Mouse (Mus musculus) neural tube, embryonic 14.5 days (tissue): ENCODE measurements around the gene Ddx58. TPM values are rescaled to one million over a fixed set of nuclear protein-coding genes. Genes with fewer than 3 reads are reported as not detected.

ENCODE experiments used
- ATAC-seq: fragments of 200-750 bp; cut with Nextera tagmentation; 2 replicates; pipeline ENCODE4 v1.8.0; 2017; ENCODE audit warnings: low read depth, mild to moderate bottlenecking, moderate TSS enrichment, moderate library complexity
- H3K27ac ChIP-seq: fragments of 300-500 bp; sonication (generic); 2 replicates; pipeline ENCODE4 v1.5.1; 2014; ENCODE audit warnings: low read depth, mild to moderate bottlenecking, control low read depth, low read length, moderate library complexity, mixed read lengths
- H3K27me3 ChIP-seq: fragments of 300-500 bp; sonication (generic); 2 replicates; pipeline ENCODE4 v1.6.1; 2014; ENCODE audit warnings: low read length; ENCODE audit not compliant: control insufficient read depth, insufficient read depth
- H3K36me3 ChIP-seq: fragments of 300-500 bp; sonication (generic); 2 replicates; pipeline ENCODE4 v1.6.1; 2014; ENCODE audit warnings: low read length, mixed read lengths; ENCODE audit not compliant: control insufficient read depth, insufficient read depth
- H3K4me1 ChIP-seq: fragments of 300-500 bp; sonication (generic); 2 replicates; pipeline ENCODE4 v1.6.1; 2014; ENCODE audit warnings: low read length; ENCODE audit not compliant: control insufficient read depth, insufficient read depth
- H3K4me2 ChIP-seq: fragments of 300-500 bp; sonication (generic); 2 replicates; pipeline ENCODE4 v1.6.1; 2014; ENCODE audit warnings: mild to moderate bottlenecking, low read depth, low read length, control low read depth
- H3K4me3 ChIP-seq: fragments of 300-500 bp; sonication (generic); 2 replicates; pipeline ENCODE4 v1.5.1; 2014; ENCODE audit warnings: low read depth, low read length, control low read depth, mixed read lengths
- H3K9ac ChIP-seq: fragments of 300-500 bp; sonication (generic); replicated peaks from 2 replicates; pipeline ENCODE4 v1.6.1; 2014; ENCODE audit warnings: low read depth, mild to moderate bottlenecking, control low read depth, low read length, mixed read lengths
- H3K9me3 ChIP-seq: fragments of 300-500 bp; sonication (generic); 2 replicates; pipeline ENCODE4 v1.6.1; 2016; ENCODE audit warnings: low read length; ENCODE audit not compliant: control insufficient read depth
- WGBS: fragments of 180-500 bp; shearing (Covaris S2); extraction: QIAGEN DNeasy Blood & Tissue Kit; methylation state at CpG from one replicate; pipeline ENCODE4 v1.1.7; 2014; 5-methylcytosine and 5-hydroxymethylcytosine counted together
- polyA plus RNA-seq: library from polyadenylated mRNA; unstranded; fragments of >200 nt; fragmentation: Nextera tagmentation; extraction: Ambion mirVana; gene quantifications from 2 replicates; pipeline ENCODE4 v1.2.1, GENCODE M21; 2014

The Ddx58 gene
- polyA plus RNA-seq, 1 experiment from 2014 or later, result 3.3 TPM

DNA sequence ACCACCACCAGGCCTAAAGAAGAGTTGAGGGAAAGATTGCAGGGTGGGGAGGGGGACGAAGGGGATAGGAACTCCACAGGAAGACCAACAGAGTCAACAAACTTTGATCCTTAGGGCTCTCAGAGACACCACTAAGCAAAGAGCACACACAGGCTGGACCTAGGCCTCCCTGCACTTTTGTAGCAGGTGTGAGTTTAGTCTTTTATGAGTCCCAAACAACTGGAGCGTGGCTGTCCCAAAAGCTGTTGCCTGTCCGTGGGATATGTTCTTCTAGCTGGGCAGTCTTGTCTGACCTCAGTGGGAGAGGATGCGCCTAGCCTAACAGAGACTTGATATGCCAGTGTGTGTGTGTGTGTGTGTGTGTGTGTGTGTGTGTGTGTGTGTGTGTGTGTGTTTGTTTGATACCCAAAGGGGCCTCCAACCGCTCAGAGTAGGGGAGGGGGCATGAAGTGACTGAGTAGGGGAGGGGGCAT is 680 bp upstream of the Ddx58 start:
- Histone ChIP-seq H3K27ac (no peak overlapping the region), H3K36me3 (no peaks in the 10 kb centered on the region), H3K4me2 (peak overlapping the region; percentile 63), H3K4me1 (peaks cover 8% of the 10 kb centered on the region; the same call in 1 of the 2 replicates), H3K4me3 (no peak overlapping the region; the same call in 1 of the 2 replicates), H3K9ac (no peak overlapping the region), H3K27me3 (no peaks in the 10 kb centered on the region), H3K9me3 (no peaks in the 10 kb centered on the region)
- ATAC-seq, result peak; percentile 54; the same call in 1 of the 2 replicates
- 34% methylated on average over 5 of the region's 5 CpGs for WGBS

DNA sequence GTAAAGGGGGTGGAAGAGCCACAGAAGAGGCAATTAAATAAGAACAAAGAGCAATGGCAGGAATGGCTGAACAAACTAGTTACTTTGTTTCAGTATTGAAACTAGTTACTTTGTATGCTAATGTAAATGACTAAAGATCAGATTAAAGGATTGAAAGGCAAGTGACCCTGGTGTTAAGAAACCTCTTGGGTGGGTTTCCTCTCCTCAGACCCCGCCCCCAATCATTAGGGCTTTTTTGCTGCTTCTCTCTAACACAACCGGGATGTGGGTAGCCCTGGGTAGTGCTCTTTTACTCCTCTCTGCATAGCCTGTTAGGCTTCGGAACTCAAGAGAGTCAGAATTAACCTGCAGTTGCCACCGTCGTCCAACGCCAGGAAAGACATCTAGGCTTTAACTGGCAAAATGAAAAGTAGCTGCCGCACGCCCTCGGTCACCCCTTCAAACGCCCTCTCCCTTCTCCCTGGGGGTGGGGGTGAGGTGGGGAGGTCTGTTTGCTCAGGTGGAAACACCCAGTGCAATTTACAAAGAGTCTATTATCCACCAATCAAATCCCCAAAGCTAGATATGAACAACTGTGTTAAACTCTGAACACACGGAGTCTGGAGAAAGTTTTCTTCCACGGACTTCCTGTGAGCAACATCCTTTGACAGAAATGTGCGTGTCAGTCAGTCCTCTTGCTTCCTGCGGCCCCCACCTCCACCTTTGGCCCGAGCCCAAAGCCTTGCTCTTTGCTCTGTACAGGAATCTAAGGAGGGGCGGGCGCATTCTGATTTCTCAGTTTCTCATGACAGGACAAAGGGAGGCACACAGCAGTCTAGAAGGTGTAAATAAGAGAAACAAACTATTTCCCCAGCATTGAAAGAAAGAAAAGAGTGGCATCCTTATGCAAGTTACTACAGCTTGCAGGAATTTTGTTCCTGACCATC is 882 bp downstream of the Ddx58 start:
- ATAC-seq, result peak; percentile 44; the same call in 1 of the 2 replicates
- whole genome bisulfite sequencing, result 2% methylated on average over 17 of the region's 17 CpGs
- H3K27ac ChIP-seq, result no peak overlapping the region

DNA sequence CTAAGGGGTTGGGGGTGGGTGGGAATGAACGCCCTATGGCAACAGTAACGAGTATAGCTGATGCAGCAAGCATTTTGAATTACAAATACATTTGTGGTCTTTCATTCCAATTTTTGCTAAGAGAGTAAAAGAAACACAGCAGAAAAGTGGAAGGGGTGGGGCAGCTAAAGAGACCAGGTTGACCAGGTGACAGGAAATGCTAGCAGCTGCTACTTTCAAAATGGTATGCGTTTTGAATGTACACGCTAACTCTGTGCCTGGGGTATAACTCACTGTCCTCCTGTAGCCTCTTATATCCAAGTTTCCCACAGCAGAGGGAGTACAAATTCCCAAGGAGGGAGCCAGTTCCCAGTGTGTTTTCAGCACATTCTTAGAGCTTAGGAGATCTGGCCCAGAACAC is 2.8 kb downstream of the Ddx58 start:
- Histone ChIP-seq H3K4me2 (no peak overlapping the region), H3K27ac (no peak overlapping the region), H3K36me3 (no peaks in the 10 kb centered on the region), H3K4me1 (peaks cover 8% of the 10 kb centered on the region; the same call in 1 of the 2 replicates), H3K27me3 (no peaks in the 10 kb centered on the region), H3K4me3 (no peak overlapping the region), H3K9ac (no peak overlapping the region), H3K9me3 (no peaks in the 10 kb centered on the region)
- WGBS, result 90% methylated on average over 4 of the region's 4 CpGs
- no peak for ATAC-seq

More for the DNA sequence above, 882 bp downstream of the Ddx58 start:
- Histone ChIP-seq H3K36me3 (no peaks in the 10 kb centered on the region), H3K4me2 (peak overlapping the region; percentile 63), H3K27me3 (no peaks in the 10 kb centered on the region), H3K4me3 (peak overlapping the region; percentile 36), H3K9me3 (no peaks in the 10 kb centered on the region), H3K9ac (peak overlapping the region; percentile 45; the same call in 1 of the 2 replicates), H3K4me1 (peaks cover 8% of the 10 kb centered on the region; the same call in 1 of the 2 replicates)

DNA sequence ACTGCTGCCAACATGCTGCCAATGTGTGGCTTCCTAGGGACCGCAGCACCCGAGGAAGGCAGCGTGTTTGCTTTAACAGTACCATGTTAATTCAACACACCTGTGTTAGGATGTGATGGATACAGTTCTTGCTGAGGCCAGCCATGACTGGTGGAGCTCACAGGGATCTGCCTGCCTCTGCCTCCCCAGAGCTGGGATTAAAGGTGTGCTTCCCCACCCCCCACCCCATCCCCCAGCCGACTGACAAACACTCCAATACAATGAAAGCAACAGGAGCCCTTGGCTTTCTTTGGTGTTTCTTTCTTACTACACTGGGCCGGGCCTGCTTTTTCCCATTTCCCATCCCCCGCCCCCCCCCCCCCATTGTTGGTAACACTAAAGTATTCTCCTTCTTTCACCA is 5.4 kb downstream of the Ddx58 start:
- Histone ChIP-seq H3K9ac (no peak overlapping the region), H3K36me3 (no peaks in the 10 kb centered on the region)

DNA sequence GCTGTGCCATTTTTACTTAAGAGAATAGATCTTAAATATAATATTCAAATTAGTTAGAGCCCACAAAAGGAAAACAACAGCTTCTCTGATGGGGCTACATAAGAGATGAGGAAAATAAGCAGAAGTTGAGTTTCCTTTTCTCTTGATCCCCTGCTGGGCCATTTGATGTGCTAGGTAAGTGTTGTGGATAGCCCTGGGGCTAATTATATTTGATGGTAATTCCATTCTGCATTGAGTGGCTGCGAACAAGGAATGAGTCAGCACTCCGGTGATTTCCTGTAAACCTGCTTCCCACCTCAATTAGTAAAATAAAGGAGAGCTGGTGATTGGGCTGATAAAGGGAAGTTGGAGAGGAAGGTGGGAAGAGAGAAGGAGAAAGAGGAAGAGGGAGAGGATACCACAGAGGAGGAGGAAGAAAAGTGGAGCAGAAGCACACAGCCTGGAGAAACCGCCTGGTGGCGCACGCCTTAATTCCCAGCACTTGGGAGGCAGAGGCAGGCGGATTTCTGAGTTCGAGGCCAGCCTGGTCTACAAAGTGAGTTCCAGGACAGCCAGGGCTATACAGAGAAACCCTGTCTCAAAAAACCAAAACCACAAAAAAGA is 6.5 kb downstream of the Ddx58 start:
- 90% methylated on average over 7 of the region's 7 CpGs for WGBS
- Histone ChIP-seq H3K4me2 (no peak overlapping the region), H3K27ac (no peak overlapping the region), H3K27me3 (no peaks in the 10 kb centered on the region), H3K4me1 (no peaks in the 10 kb centered on the region), H3K9ac (no peak overlapping the region), H3K36me3 (no peaks in the 10 kb centered on the region), H3K9me3 (no peaks in the 10 kb centered on the region), H3K4me3 (no peak overlapping the region)
- ATAC-seq, result no peak

More for the DNA sequence above, 5.4 kb downstream of the Ddx58 start:
- H3K4me3 ChIP-seq, result no peak overlapping the region
- no peak overlapping the region for H3K27ac ChIP-seq
- WGBS, result 83% methylated on average over 6 of the region's 6 CpGs
- no peaks in the 10 kb centered on the region for H3K9me3 ChIP-seq
- H3K27me3 ChIP-seq, result no peaks in the 10 kb centered on the region
- ATAC-seq, result no peak
- no peak overlapping the region for H3K4me2 ChIP-seq
- H3K4me1 ChIP-seq, result peaks cover 8% of the 10 kb centered on the region; the same call in 1 of the 2 replicates

DNA sequence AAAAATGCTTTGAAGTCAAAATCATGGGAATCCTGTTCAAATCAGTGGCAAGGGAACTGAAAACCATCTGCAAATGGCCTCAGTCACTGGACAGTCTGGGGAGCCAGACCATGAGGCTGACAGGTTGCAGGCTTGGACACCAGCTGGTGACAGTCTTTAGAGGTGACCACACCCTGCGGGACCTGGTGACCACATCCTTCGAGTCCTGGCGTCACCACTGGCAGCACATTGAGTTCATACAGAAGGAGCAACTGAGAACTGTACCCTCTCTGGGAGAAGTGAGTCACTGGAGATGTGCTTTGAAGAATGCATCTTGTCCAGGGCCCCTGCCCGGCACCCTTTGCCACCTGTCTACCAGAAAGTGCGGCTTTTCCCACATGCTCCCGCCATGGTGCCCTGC is 9.9 kb downstream of the Ddx58 start:
- no peak overlapping the region for H3K27ac ChIP-seq
- no peaks in the 10 kb centered on the region for H3K36me3 ChIP-seq
- ATAC-seq, result no peak
- no peak overlapping the region for H3K4me3 ChIP-seq
- no peaks in the 10 kb centered on the region for H3K4me1 ChIP-seq
- H3K9me3 ChIP-seq, result no peaks in the 10 kb centered on the region
- H3K27me3 ChIP-seq, result no peaks in the 10 kb centered on the region
- no peak overlapping the region for H3K9ac ChIP-seq
- WGBS, result 97% methylated on average over 6 of the region's 6 CpGs
- no peak overlapping the region for H3K4me2 ChIP-seq

DNA sequence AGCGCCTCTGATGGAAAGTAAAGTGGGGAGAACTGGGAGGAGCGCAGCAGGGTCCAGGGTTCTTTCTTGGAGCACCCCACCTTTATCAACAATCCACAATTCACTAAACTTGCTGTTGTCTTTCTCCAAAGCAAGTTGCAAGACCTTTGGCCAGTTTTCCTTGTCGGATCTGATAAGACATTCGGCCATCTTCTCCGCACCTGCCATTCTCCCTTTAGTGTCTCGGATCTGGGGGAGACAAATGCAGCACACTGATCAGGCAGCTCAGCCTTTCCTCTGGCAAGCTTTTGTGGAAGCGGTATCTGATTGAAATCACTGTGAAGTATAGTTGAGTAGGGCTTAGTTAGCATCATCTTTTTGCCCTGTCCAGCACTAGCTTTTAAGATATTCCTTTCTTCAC is 11.7 kb downstream of the Ddx58 start:
- H3K4me3 ChIP-seq, result no peak overlapping the region
- no peak overlapping the region for H3K4me2 ChIP-seq
- no peak for ATAC-seq
- no peaks in the 10 kb centered on the region for H3K9me3 ChIP-seq
- H3K4me1 ChIP-seq, result no peaks in the 10 kb centered on the region
- H3K36me3 ChIP-seq, result no peaks in the 10 kb centered on the region
- H3K9ac ChIP-seq, result no peak overlapping the region
- H3K27me3 ChIP-seq, result no peaks in the 10 kb centered on the region
- 92% methylated on average over 7 of the region's 7 CpGs for WGBS
- H3K27ac ChIP-seq, result no peak overlapping the region

DNA sequence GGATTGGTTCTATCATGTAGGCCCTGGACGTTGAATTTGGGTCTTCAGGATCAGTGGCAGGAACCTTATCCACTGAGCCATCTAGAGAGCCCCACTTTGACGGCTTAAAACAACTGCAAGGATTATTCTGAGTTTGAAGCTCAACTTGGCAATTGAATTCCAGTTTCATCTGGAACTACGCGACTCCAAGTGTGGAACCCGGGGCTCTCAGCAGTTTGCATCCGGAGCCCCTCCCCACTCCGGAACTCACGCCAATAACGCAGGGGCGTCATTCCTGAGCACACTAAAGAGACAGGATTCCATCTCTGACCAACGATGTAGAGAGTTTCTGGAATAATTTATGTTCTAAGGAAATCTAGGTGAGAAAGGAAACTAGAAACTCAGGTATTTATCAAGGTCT is 12.5 kb downstream of the Ddx58 start:
- Histone ChIP-seq H3K4me1 (no peaks in the 10 kb centered on the region), H3K27ac (no peak overlapping the region), H3K4me3 (no peak overlapping the region), H3K27me3 (no peaks in the 10 kb centered on the region), H3K9me3 (no peaks in the 10 kb centered on the region), H3K4me2 (no peak overlapping the region), H3K36me3 (no peaks in the 10 kb centered on the region), H3K9ac (no peak overlapping the region)
- 91% methylated on average over 11 of the region's 11 CpGs for WGBS
- ATAC-seq, result no peak

DNA sequence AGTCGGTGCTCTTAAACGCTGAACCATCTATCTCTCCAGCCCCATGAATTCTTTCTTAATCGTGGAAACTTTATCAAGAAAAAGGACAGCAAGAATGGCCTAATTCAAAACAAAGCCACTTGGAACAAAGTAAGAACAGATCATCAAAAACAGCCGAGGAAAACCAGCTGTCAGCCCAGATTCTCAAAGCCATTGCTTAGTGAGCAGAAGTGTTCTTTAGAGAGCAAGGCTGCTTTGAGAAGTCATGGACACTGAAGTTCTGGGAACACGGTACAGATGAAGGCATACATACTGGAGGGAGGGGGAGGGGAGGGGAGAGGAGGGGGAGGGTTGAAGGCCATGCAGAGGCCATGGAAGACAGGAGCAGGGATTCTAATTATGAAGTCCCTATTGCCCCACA is 13.5 kb downstream of the Ddx58 start:
- WGBS, result 84% methylated on average over 5 of the region's 5 CpGs
- Histone ChIP-seq H3K9ac (no peak overlapping the region), H3K36me3 (no peaks in the 10 kb centered on the region), H3K27me3 (no peaks in the 10 kb centered on the region), H3K4me2 (no peak overlapping the region), H3K27ac (no peak overlapping the region), H3K4me3 (no peak overlapping the region), H3K9me3 (no peaks in the 10 kb centered on the region), H3K4me1 (no peaks in the 10 kb centered on the region)
- no peak for ATAC-seq
